Mouse (Mus musculus): ENCODE measurements around the gene Mylk. TPM values are rescaled to one million over a fixed set of nuclear protein-coding genes. Genes with fewer than 3 reads are reported as not detected.

Mylk gene
- polyA plus RNA-seq, 1 experiment, result 1.3 TPM

DNA sequence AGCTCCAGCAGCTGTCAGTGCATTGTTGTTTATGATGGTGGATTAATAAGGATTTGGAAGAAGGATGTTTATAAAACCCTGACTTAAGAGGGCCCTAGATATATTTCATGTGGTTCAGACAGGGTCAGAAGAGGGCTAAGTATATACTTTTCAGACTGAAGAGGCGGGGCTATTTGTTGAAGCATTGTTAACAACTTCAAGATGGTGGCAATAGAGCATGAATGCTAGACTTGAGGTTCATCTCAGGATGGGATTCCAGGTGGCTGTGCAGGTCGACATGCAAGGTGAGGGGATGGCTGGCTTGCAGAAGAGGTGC, 240.0 kb downstream of the Mylk start:
- no peak overlapping the region for H3K27ac ChIP-seq (ENCODE audit: insufficient read depth, low read depth, low read length)
- no peak overlapping the region for H3K4me3 ChIP-seq (ENCODE audit: insufficient read depth, low read length)
- TF ChIP-seq CTCF (IDR thresholded peaks at IDR 0.05; ENCODE audit: low read depth, low read length), result no peak
- TF ChIP-seq POLR2A (IDR thresholded peaks at IDR 0.05; ENCODE audit: borderline replicate concordance, low read depth, low read length), result no peak
- no peaks in the 10 kb centered on the region for H3K4me1 ChIP-seq (ENCODE audit: control insufficient read depth, insufficient read depth, low read length)

- no peak overlapping the region for H3K4me3 ChIP-seq (ENCODE audit: insufficient read depth, low read length)
- no peak overlapping the region for H3K27ac ChIP-seq (ENCODE audit: insufficient read depth, low read depth, low read length)
- H3K4me1 ChIP-seq (ENCODE audit: control insufficient read depth, insufficient read depth, low read length), result no peaks in the 10 kb centered on the region
- TF ChIP-seq CTCF (IDR thresholded peaks at IDR 0.05; ENCODE audit: low read depth, low read length) (no peak), POLR2A (IDR thresholded peaks at IDR 0.05; ENCODE audit: borderline replicate concordance, low read depth, low read length) (no peak)
Measured at GRCm38 (mm10) chr16:34986211-34986825, 241.3 kb downstream of the Mylk start.

- Histone ChIP-seq H3K27ac (ENCODE audit: insufficient read depth, low read depth, low read length) (no peak overlapping the region), H3K4me3 (ENCODE audit: insufficient read depth, low read length) (no peak overlapping the region), H3K4me1 (ENCODE audit: control insufficient read depth, insufficient read depth, low read length) (peaks cover 6% of the 10 kb centered on the region)
- no peak for TF ChIP-seq CTCF (IDR thresholded peaks at IDR 0.05; ENCODE audit: low read depth, low read length)
- no peak for TF ChIP-seq POLR2A (IDR thresholded peaks at IDR 0.05; ENCODE audit: borderline replicate concordance, low read depth, low read length)
Measured at GRCm38 (mm10) chr16:34991365-34991764, 246.4 kb downstream of the Mylk start.

DNA sequence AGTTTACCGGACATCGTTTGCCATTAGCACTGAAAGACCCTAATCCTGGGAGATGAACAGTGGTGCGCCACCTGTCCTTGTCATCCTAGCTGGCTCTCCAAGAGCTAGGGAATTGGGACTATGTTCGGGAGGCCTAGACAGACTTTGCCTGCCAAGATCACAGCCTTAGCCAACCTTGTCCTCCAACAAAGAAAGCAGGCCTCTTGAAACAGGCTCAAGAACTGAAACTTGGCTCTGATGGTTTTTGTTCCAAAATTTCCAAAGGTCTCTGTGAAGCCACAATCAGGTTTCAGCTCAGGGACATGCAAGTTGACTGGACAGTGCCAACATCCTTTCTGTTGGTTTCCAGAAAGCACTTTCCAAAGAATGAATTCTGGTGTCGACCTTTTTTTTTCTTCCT, 247.8 kb downstream of the Mylk start:
- no peak for TF ChIP-seq POLR2A (IDR thresholded peaks at IDR 0.05; ENCODE audit: borderline replicate concordance, low read depth, low read length)
- peaks cover 6% of the 10 kb centered on the region for H3K4me1 ChIP-seq (ENCODE audit: control insufficient read depth, insufficient read depth, low read length)
- no peak overlapping the region for H3K4me3 ChIP-seq (ENCODE audit: insufficient read depth, low read length)
- H3K27ac ChIP-seq (ENCODE audit: insufficient read depth, low read depth, low read length), result no peak overlapping the region

DNA sequence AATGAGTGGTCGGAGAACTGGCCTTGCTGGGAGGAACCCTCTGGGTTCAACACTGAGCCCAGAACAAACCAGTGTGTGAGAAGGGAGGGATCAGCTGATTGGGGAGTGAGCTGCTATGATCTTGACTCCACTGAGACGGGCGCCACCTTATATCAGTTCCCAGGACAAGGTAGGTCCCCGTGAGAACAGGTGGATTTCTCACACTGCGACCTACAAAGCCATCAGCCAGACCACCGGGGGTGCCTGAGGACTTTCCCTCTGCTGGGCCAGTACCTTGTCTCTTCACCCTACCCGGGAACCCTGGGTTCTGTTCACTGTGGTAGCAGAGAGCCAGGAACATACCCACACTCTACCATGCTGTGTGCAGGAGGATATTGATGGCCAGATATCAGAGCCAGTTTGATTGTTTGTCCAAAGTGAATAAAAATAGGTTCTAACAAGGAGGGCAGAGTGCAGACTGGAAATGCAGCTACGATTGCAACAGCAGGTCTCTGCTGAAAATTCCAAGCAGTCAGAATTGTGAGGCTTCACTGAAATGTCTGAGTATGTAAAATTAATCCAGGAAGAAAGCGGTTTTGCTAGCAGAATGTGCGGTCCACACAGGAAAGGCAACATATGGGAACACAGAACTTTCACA, 248.8 kb downstream of the Mylk start:
- H3K27ac ChIP-seq (ENCODE audit: insufficient read depth, low read depth, low read length), result no peak overlapping the region
- TF ChIP-seq CTCF (IDR thresholded peaks at IDR 0.05; ENCODE audit: low read depth, low read length), result no peak
- TF ChIP-seq POLR2A (IDR thresholded peaks at IDR 0.05; ENCODE audit: borderline replicate concordance, low read depth, low read length), result no peak
- no peak overlapping the region for H3K4me3 ChIP-seq (ENCODE audit: insufficient read depth, low read length)
- H3K4me1 ChIP-seq (ENCODE audit: control insufficient read depth, insufficient read depth, low read length), result peaks cover 6% of the 10 kb centered on the region

DNA sequence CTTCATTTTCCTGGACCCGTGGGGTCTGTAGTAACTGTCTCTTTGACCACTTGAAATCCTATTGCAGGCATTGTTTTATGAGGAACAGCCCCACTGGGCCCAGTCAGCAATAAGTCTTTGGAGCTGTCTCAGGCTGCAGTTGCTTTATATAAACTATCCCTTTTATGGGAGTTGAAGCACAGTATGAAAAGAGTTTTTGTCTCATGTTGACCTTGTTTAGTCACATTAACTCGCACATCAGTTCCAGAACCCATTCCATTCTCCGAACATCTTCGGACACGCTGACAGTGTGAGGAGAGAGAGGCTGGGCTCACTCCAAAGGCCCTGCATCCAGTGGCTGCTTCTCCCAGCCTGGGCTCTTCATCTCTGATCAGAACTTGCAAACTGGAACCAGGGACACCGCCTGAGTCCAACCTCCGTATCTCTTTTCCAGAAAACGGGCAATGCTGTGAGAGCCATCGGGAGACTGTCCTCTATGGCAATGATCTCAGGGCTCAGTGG, 249.7 kb downstream of the Mylk start:
- Histone ChIP-seq H3K4me1 (ENCODE audit: control insufficient read depth, insufficient read depth, low read length) (peaks cover 6% of the 10 kb centered on the region), H3K27ac (ENCODE audit: insufficient read depth, low read depth, low read length) (no peak overlapping the region), H3K4me3 (ENCODE audit: insufficient read depth, low read length) (no peak overlapping the region)
- TF ChIP-seq POLR2A (IDR thresholded peaks at IDR 0.05; ENCODE audit: borderline replicate concordance, low read depth, low read length), result no peak

GRCm38 (mm10) chr16:34996133-34996532, 251.1 kb downstream of the Mylk start:
- Histone ChIP-seq H3K27ac (ENCODE audit: insufficient read depth, low read depth, low read length) (peak overlapping the region; percentile 52), H3K4me3 (ENCODE audit: insufficient read depth, low read length) (no peak overlapping the region), H3K4me1 (ENCODE audit: control insufficient read depth, insufficient read depth, low read length) (peaks cover 6% of the 10 kb centered on the region)
- TF ChIP-seq CTCF (IDR thresholded peaks at IDR 0.05; ENCODE audit: low read depth, low read length) (no peak), POLR2A (IDR thresholded peaks at IDR 0.05; ENCODE audit: borderline replicate concordance, low read depth, low read length) (no peak)

DNA sequence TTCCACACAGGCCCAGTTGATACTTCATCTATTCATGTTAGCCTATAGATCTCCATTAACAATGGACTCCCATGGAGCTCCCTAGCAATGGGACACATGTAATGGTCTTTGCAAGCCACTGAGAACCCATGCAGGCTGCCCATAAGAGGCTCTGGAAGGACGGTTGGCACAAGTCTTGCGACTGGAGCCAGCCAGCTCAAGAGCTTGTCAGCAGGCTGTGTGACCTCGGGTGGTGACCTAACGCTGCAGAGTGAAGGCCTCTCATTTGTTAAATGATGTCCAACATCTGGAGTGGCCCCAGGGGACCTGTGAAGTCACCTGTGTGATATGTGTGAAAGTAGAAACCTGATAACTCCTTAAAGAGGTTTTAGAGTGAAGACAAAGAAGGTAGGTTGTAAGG, 252.0 kb downstream of the Mylk start:
- Histone ChIP-seq H3K27ac (ENCODE audit: insufficient read depth, low read depth, low read length) (no peak overlapping the region), H3K4me1 (ENCODE audit: control insufficient read depth, insufficient read depth, low read length) (peaks cover 6% of the 10 kb centered on the region), H3K4me3 (ENCODE audit: insufficient read depth, low read length) (no peak overlapping the region)
- TF ChIP-seq CTCF (IDR thresholded peaks at IDR 0.05; ENCODE audit: low read depth, low read length) (no peak), POLR2A (IDR thresholded peaks at IDR 0.05; ENCODE audit: borderline replicate concordance, low read depth, low read length) (no peak)

DNA sequence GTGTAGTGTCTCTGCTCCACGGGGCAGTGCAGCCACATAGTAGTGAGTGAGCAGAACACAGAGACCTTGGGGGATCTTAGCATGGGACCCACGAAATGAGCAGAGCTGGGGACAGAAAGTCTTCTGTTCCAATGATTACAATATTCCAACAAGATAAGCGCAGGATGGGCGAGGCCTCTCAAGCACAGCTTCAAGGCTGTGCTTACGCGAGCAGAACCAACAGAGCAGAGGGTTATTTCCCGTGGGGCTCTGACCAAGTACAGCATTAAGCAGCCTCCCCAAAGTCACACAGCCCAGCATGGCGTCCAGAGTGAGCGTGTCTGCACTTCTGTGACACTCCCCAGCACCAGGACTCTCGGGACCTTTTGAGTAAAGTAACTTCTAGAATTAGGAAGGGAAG, 252.6 kb downstream of the Mylk start:
- Histone ChIP-seq H3K4me1 (ENCODE audit: control insufficient read depth, insufficient read depth, low read length) (peaks cover 6% of the 10 kb centered on the region), H3K27ac (ENCODE audit: insufficient read depth, low read depth, low read length) (no peak overlapping the region), H3K4me3 (ENCODE audit: insufficient read depth, low read length) (no peak overlapping the region)
- no peak for TF ChIP-seq CTCF (IDR thresholded peaks at IDR 0.05; ENCODE audit: low read depth, low read length)
- TF ChIP-seq POLR2A (IDR thresholded peaks at IDR 0.05; ENCODE audit: borderline replicate concordance, low read depth, low read length), result no peak

DNA sequence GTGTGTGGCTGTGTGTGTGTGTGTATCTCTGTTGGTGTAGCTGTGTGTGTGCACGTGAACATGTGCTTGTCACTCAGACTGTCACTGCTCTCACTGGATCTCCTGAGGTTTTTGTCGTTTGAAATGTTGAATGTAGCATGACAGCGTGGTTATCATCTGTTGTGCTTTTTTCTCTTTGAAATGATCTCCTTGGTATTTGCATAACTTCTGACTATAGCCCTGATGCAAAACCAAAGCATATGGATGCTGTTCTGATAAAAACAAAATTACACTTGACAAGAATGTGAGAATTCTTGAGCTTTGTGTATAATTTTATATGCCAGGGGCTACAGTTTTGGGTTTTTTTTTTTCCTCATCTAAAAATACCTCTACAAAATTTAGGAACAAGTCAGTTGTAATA, 254.0 kb downstream of the Mylk start:
- Histone ChIP-seq H3K4me1 (ENCODE audit: control insufficient read depth, insufficient read depth, low read length) (peaks cover 6% of the 10 kb centered on the region), H3K27ac (ENCODE audit: insufficient read depth, low read depth, low read length) (no peak overlapping the region), H3K4me3 (ENCODE audit: insufficient read depth, low read length) (no peak overlapping the region)
- no peak for TF ChIP-seq CTCF (IDR thresholded peaks at IDR 0.05; ENCODE audit: low read depth, low read length)
- no peak for TF ChIP-seq POLR2A (IDR thresholded peaks at IDR 0.05; ENCODE audit: borderline replicate concordance, low read depth, low read length)
